Mouse (Mus musculus) E14TG2a.4 (cell line): Measurements from ENCODE around the gene Otogl.

Experiments used
- CTCF ChIP-seq: conservative IDR thresholded peaks from 2 replicates; pipeline ENCODE4 v1.5.1; 2014; ENCODE audit warnings: low read length
- NANOG ChIP-seq: IDR thresholded peaks from 2 replicates; pipeline ENCODE4 v1.6.1; 2014; ENCODE audit warnings: borderline replicate concordance, low read length, mixed read lengths

GRCm38 (mm10) chr10:107905274-107906034, 6.5 kb downstream of the Otogl start:
- TF ChIP-seq CTCF = no peak
- no peak for TF ChIP-seq NANOG
